Mouse (Mus musculus) telencephalon, adult 2 months (tissue): ENCODE results near the gene Ptprt.

Experiments used
- DNase-seq: peaks from one replicate; pipeline ENCODE4 v3.0.0-alpha.2; 2011; ENCODE audit warnings: low read depth, low spot score

Gene Ptprt

DNA sequence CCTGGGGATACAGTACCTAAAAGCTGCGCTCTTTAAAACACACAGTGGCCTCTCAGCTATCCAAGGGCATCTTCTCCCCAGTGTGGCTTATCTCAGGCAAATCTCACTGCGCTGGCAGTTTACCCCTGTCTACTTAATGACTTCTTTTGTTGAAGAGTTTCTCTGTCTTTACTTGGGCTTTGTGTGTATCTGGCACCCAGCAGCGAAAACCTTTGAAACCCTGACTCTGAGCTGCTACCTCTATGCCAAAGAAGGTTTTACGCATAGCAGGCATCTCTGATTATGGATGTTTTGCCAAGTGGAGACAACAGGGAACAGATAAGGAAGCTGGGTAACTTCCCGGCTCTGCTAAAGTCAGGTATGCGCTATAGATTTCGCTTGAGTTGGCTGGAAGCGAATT is 956.1 kb downstream of the Ptprt start:
- DNase-seq: no peak

DNA sequence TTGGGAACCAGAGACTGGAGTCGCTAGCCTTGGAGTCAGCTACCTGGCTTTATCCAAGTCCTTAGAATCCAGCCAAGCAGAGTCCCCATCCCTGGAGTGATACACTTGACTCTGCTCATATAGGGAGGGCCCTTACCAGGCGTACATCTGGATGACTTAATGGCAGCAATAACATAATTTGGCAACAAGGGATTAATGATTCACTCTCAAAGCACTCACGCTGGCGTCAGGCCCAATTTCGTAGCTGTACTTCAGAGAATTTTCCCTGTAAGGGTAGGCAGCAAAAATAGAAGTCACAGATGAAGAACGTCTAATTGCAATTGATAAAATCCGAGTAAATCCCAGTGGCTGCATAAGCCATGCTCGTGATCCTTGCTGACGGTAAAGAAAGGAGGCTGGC is 956.5 kb downstream of the Ptprt start:
- no peak for DNase-seq

DNA sequence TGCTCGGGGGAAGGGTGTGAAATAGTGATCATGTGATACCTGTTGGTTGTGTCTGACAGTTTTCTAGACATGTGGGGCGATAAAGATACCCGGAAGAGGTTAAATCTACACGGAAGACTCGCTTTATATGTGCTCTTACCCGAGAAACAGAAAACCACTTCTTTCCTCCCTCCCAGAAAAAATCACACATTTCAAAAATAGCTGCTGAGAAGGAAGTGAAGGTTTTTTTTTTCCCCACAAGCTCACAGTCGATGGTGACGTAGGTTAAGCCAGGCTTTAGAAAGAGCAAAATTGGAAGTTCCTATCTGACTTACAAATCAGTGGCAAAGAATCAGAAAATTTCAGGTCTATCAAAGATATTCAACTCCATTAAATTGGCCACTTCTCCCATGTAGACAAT is 965.1 kb downstream of the Ptprt start:
- peak; percentile 54 for DNase-seq

GRCm38 (mm10) chr2:161668302-161668986 is 992.5 kb downstream of the Ptprt start:
- no peak for DNase-seq

GRCm38 (mm10) chr2:161661912-161662311 is 999.0 kb downstream of the Ptprt start:
- peak; percentile 58 for DNase-seq

GRCm38 (mm10) chr2:161660827-161661226 is 1000.1 kb downstream of the Ptprt start:
- DNase-seq: peak; percentile 41

DNA sequence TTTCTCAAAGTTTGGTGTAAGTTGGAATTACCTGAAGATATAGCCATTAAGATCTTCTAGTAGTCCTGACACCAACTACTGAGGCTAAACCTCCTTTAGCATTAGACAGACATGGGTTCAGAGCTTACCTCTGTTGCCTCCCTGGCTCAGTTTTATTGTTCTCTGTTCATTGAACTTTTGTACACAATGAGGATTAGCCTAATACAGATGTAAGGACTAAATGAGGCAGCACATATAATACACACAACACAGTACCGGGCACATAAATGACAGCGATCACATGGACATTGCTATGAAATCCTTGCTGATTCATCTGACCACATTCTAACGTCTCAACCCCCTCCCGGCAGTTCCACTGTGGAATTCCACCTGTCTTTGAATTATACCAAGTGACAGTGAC is 1003.9 kb downstream of the Ptprt start:
- DNase-seq: no peak

DNA sequence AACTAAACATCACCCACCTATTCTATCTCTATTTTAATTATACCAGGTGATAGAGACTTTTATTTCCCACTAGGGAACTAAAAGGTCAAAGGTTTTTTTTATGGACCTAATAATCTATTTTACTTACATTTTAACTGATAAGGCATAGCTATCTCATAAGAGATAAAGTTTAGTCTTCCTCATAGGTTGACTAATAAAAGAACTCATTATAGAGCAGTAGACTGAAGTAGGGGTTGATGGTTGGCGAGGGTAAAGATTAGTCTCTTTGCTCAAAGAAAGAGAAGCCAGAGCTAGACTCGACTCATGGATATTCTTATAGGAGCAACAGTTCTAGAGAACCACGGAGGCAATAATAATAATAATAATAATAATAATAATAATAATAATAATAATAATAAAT is 1004.3 kb downstream of the Ptprt start:
- DNase-seq: no peak

DNA sequence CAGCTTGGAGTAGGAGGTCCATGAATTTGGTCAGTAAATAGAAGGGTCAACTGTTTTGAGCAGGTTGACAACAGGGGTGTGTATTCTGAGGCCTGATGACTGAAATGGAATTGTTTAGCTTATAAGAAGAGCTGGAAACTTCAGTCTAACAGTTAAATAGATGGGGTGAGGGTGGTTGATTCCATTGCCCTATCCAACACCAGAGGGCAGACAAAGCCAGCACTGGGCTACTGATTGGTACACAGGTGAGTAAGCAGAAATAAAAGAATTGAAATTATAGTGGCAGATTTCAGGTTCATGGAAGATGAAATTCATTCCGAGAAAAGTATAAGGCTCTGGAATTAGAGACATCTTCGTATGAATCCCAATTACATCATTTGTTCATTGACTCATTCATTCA is 1020.1 kb downstream of the Ptprt start:
- no peak for DNase-seq

- no peak for DNase-seq
Observed at GRCm38 (mm10) chr2:161634084-161634483, 1026.9 kb downstream of the Ptprt start.

DNA sequence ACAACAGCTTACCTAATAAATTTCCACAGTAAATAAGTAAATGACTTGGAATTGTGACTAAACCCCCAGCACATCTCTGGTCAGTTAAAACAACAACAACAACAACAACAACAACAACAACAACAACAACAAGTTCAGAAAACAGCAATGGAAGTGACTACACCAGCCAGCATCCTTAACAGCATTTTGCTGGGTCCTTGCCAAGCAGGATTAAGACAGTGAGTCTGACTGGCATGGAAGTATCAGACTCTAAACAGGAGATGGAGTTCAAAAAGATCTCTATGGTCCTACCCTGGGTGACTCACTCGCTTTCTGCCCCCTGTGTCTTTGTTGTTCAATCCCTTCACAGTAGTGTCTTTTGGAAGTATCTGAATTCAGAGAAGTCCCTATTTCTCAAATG is 1035.1 kb downstream of the Ptprt start:
- no peak for DNase-seq

GRCm38 (mm10) chr2:161608401-161608800 is 1052.5 kb downstream of the Ptprt start:
- no peak for DNase-seq

GRCm38 (mm10) chr2:161607372-161607771 is 1053.6 kb downstream of the Ptprt start:
- DNase-seq: no peak

GRCm38 (mm10) chr2:161600206-161600808 is 1060.6 kb downstream of the Ptprt start:
- DNase-seq: no peak

GRCm38 (mm10) chr2:161593391-161594152 is 1067.4 kb downstream of the Ptprt start:
- no peak for DNase-seq

DNA sequence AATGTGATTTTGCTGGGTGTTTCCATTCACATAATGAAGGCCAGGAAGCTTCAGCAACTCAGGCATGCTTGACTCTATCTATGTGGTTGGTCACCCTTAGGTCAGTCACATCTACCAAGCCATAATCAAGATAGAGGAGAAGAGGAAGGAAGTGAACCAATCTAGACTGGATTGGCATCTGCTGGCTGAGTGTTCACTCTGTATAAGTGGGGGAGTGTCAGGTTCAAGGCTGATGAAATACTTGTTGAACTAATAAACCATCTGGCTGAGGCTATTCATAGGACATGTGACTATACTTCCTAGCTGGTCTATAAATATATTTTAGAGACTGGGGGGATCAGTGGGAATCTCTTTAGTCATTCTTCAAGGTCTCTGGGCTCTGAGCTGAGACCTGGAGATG is 1086.5 kb downstream of the Ptprt start:
- no peak for DNase-seq

GRCm38 (mm10) chr2:161572201-161572600 is 1088.7 kb downstream of the Ptprt start:
- DNase-seq: no peak

DNA sequence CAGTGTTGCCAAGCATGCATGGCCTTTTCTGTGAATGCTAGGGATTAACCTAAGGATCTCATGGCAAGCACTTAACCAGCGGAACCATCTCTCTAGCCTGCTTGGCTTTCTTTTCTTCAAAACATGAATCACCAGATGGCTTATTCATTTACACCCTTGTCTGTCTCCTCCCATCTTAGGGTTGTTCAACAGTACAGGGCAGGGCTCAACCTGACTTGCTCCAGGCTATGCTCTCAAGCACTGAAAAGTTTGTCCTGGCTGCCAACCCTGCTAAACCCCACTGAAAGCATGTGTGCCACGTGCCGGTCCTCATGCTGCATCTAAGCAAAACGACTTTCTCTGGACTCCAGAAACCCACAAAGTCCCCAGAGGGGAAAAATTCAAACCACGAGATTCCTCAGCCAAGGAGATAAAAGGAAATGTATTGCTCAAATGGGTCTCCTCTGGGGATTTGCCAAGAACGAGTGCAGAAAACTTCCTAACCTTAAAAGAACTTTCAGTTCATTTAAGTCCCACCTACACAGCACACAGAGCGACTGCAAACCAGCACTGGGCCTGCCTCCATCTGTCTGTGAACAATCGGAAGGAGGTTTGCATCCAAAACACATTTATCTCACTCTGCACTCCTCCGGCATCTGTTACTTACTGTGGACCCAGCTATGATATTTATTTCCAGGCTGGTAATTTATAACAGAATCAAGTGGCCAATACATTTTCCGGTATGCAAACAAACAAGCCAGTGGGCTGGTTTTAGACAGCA is 1090.5 kb downstream of the Ptprt start:
- DNase-seq: peak; percentile 74

DNA sequence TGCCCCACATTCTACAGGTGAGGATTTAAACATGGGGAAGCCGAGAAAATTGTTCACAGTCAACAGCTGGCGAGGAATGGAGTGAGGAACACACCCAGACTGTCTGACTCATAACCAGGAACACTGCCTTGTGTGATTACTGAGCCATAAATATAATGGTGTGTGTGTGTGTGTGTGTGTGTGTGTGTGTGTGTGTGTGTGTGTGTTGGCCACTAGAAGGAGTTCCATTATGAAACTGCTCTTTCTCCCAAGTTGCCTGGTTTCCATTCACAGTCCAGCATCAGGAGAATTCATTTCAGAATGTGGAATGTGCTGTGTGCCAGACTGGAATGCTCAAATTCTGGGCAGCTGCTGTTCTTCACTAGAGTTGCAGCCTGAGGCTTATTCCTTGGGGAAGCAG is 1099.4 kb downstream of the Ptprt start:
- DNase-seq: peak; percentile 33

DNA sequence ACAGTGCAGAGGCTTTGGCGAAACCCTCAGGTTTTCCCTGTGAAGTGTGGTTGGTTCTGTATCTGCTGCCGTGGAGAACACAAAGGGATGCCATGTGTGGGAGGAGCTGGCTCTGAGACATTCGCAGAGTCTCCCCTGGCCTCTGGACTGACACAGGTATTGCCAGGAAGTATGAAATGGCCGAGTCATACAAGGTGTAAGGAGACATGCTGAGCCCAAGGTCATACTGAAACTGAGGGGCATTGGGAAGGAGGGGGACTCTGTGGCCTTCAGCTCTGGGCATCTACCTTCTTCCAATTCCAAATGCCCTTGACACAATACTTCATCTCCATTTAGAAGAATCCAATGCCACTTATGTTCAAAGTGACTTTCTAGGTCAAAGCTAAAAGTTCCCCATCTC is 1103.1 kb downstream of the Ptprt start:
- DNase-seq: no peak

- DNase-seq: no peak
Observed at GRCm38 (mm10) chr2:161553651-161554050, 1107.3 kb downstream of the Ptprt start.

DNA sequence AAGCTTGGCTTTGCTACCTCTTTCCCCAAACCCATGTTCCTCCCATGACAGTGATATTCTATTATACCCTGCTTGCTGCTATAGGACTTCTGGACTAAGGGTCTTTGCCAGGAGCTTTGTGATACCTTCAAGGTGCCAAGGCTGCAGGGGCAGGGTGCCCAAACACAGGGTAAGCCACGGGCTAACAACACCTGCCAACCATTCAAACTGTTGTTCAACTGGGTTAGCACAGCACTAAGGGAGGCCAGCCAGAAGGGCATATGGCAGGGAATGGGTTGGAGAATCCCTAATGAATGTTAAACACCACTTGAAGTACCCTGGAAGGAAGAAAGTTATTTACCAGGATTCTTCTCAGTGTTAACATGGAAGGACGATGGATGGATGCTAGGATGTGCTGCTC is 1108.9 kb downstream of the Ptprt start:
- DNase-seq: no peak
